Mouse (Mus musculus): ENCODE data around the gene Klk6.

GRCm38 (mm10) chr7:43827706-43828105, 3.4 kb downstream of the Klk6 start:
- TF ChIP-seq CTCF (IDR thresholded peaks at IDR 0.05; ENCODE audit: low read depth) (no peak), EP300 (optimal IDR thresholded peaks at IDR 0.05) (no peak)

Data from stomach, postnatal 0 days (tissue).